Mouse (Mus musculus): ENCODE measurements around the gene Pcsk6. TPM values are rescaled to one million over a fixed set of nuclear protein-coding genes. Genes with fewer than 3 reads are reported as not detected.

Pcsk6 gene
- polyA plus RNA-seq, 1 experiment from 2014 or later: 1.0 TPM

- no peak for DNase-seq (ENCODE audit: low spot score)
- no peaks in the 10 kb centered on the region for H3K27me3 ChIP-seq (replicated peaks; ENCODE audit: low read depth, poor library complexity, severe bottlenecking)
- no peak overlapping the region for H3K27ac ChIP-seq (replicated peaks)
- peaks cover 7% of the 10 kb centered on the region; the same call in 1 of the 2 replicates for H3K4me1 ChIP-seq
- H3K4me3 ChIP-seq: no peak overlapping the region
- no peaks in the 10 kb centered on the region for H3K9me3 ChIP-seq
- WGBS: 73% methylated on average over 9 of the region's 9 CpGs
- no peaks in the 10 kb centered on the region for H3K36me3 ChIP-seq (replicated peaks)
These were observed 30.8 kb downstream of the Pcsk6 start for GRCm38 (mm10) chr7:65892264-65892828.

GRCm38 (mm10) chr7:65893546-65893945 is 32.0 kb downstream of the Pcsk6 start:
- Histone ChIP-seq H3K27ac (replicated peaks) (no peak overlapping the region), H3K27me3 (replicated peaks; ENCODE audit: low read depth, poor library complexity, severe bottlenecking) (no peaks in the 10 kb centered on the region), H3K4me1 (peaks cover 7% of the 10 kb centered on the region; the same call in 1 of the 2 replicates), H3K9me3 (no peaks in the 10 kb centered on the region), H3K36me3 (replicated peaks) (no peaks in the 10 kb centered on the region), H3K4me3 (no peak overlapping the region)
- DNase-seq (ENCODE audit: low spot score): no peak
- 88% methylated on average over 10 of the region's 10 CpGs for WGBS

GRCm38 (mm10) chr7:65895262-65895661 is 33.7 kb downstream of the Pcsk6 start:
- 82% methylated on average over 5 of the region's 5 CpGs for WGBS
- Histone ChIP-seq H3K27ac (replicated peaks) (no peak overlapping the region), H3K9me3 (no peaks in the 10 kb centered on the region), H3K4me1 (peaks cover 7% of the 10 kb centered on the region; the same call in 1 of the 2 replicates), H3K4me3 (no peak overlapping the region), H3K36me3 (replicated peaks) (no peaks in the 10 kb centered on the region), H3K27me3 (replicated peaks; ENCODE audit: low read depth, poor library complexity, severe bottlenecking) (no peaks in the 10 kb centered on the region)
- DNase-seq (ENCODE audit: low spot score): no peak

GRCm38 (mm10) chr7:65901231-65901630 is 39.7 kb downstream of the Pcsk6 start:
- no peak overlapping the region for H3K4me3 ChIP-seq
- WGBS: 81% methylated on average over 11 of the region's 11 CpGs
- H3K27me3 ChIP-seq (replicated peaks; ENCODE audit: low read depth, poor library complexity, severe bottlenecking): no peaks in the 10 kb centered on the region

GRCm38 (mm10) chr7:65902471-65903180 is 41.1 kb downstream of the Pcsk6 start:
- H3K27me3 ChIP-seq (replicated peaks; ENCODE audit: low read depth, poor library complexity, severe bottlenecking): no peaks in the 10 kb centered on the region
- 60% methylated on average over 13 of the region's 13 CpGs for WGBS
- no peak overlapping the region for H3K27ac ChIP-seq (replicated peaks)
- no peak for DNase-seq (ENCODE audit: low spot score)
- no peaks in the 10 kb centered on the region for H3K36me3 ChIP-seq (replicated peaks)
- peaks cover 7% of the 10 kb centered on the region for H3K4me1 ChIP-seq
- H3K9me3 ChIP-seq: no peaks in the 10 kb centered on the region
- H3K4me3 ChIP-seq: no peak overlapping the region

More at GRCm38 (mm10) chr7:65901231-65901630, 39.7 kb downstream of the Pcsk6 start:
- Histone ChIP-seq H3K27ac (replicated peaks) (no peak overlapping the region), H3K4me1 (peaks cover 7% of the 10 kb centered on the region), H3K9me3 (no peaks in the 10 kb centered on the region), H3K36me3 (replicated peaks) (no peaks in the 10 kb centered on the region)
- no peak for DNase-seq (ENCODE audit: low spot score)

GRCm38 (mm10) chr7:65903456-65903855 is 41.9 kb downstream of the Pcsk6 start:
- Histone ChIP-seq H3K27ac (replicated peaks) (no peak overlapping the region), H3K9me3 (no peaks in the 10 kb centered on the region), H3K27me3 (replicated peaks; ENCODE audit: low read depth, poor library complexity, severe bottlenecking) (no peaks in the 10 kb centered on the region), H3K4me1 (peaks cover 7% of the 10 kb centered on the region), H3K4me3 (no peak overlapping the region), H3K36me3 (replicated peaks) (no peaks in the 10 kb centered on the region)
- no peak for DNase-seq (ENCODE audit: low spot score)
- 81% methylated on average over 6 of the region's 6 CpGs for WGBS

GRCm38 (mm10) chr7:65906528-65907272 is 45.2 kb downstream of the Pcsk6 start:
- Histone ChIP-seq H3K36me3 (replicated peaks) (no peaks in the 10 kb centered on the region), H3K9me3 (no peaks in the 10 kb centered on the region), H3K27ac (replicated peaks) (no peak overlapping the region), H3K27me3 (replicated peaks; ENCODE audit: low read depth, poor library complexity, severe bottlenecking) (no peaks in the 10 kb centered on the region), H3K4me3 (no peak overlapping the region), H3K4me1 (peaks cover 7% of the 10 kb centered on the region)
- DNase-seq (ENCODE audit: low spot score): no peak
- WGBS: 87% methylated on average over 9 of the region's 9 CpGs

- Histone ChIP-seq H3K36me3 (replicated peaks) (no peaks in the 10 kb centered on the region), H3K27ac (replicated peaks) (no peak overlapping the region), H3K9me3 (no peaks in the 10 kb centered on the region), H3K4me1 (0 out of 2 replicates have a peak, but pooled peaks cover under 1% of the 10 kb centered on the region), H3K27me3 (replicated peaks; ENCODE audit: low read depth, poor library complexity, severe bottlenecking) (no peaks in the 10 kb centered on the region), H3K4me3 (no peak overlapping the region)
- DNase-seq (ENCODE audit: low spot score): no peak
- WGBS: 84% methylated on average over 12 of the region's 12 CpGs
These were observed 48.0 kb downstream of the Pcsk6 start for GRCm38 (mm10) chr7:65909343-65910127.

GRCm38 (mm10) chr7:65913088-65913610 is 51.6 kb downstream of the Pcsk6 start:
- WGBS: 84% methylated on average over 3 of the region's 3 CpGs

GRCm38 (mm10) chr7:65914761-65915301 is 53.3 kb downstream of the Pcsk6 start:
- no peaks in the 10 kb centered on the region for H3K27me3 ChIP-seq (replicated peaks; ENCODE audit: low read depth, poor library complexity, severe bottlenecking)
- no peaks in the 10 kb centered on the region for H3K36me3 ChIP-seq (replicated peaks)
- WGBS: 75% methylated on average over 11 of the region's 11 CpGs
- no peak overlapping the region for H3K4me3 ChIP-seq
- H3K4me1 ChIP-seq: 0 out of 2 replicates have a peak, but pooled peaks cover 7% of the 10 kb centered on the region
- no peak for DNase-seq (ENCODE audit: low spot score)
- no peak overlapping the region for H3K27ac ChIP-seq (replicated peaks)
- no peaks in the 10 kb centered on the region for H3K9me3 ChIP-seq

More at GRCm38 (mm10) chr7:65913088-65913610, 51.6 kb downstream of the Pcsk6 start:
- Histone ChIP-seq H3K4me3 (no peak overlapping the region), H3K27ac (replicated peaks) (no peak overlapping the region), H3K9me3 (no peaks in the 10 kb centered on the region), H3K36me3 (replicated peaks) (no peaks in the 10 kb centered on the region), H3K4me1 (0 out of 2 replicates have a peak, but pooled peaks cover 7% of the 10 kb centered on the region), H3K27me3 (replicated peaks; ENCODE audit: low read depth, poor library complexity, severe bottlenecking) (no peaks in the 10 kb centered on the region)
- DNase-seq (ENCODE audit: low spot score): no peak

- H3K4me1 ChIP-seq: 0 out of 2 replicates have a peak, but pooled peaks cover 7% of the 10 kb centered on the region
- H3K27me3 ChIP-seq (replicated peaks; ENCODE audit: low read depth, poor library complexity, severe bottlenecking): no peaks in the 10 kb centered on the region
- no peak overlapping the region for H3K4me3 ChIP-seq
- H3K36me3 ChIP-seq (replicated peaks): no peaks in the 10 kb centered on the region
- no peak for DNase-seq (ENCODE audit: low spot score)
- no peak overlapping the region for H3K27ac ChIP-seq (replicated peaks)
- WGBS: 93% methylated on average over 7 of the region's 7 CpGs
- no peaks in the 10 kb centered on the region for H3K9me3 ChIP-seq
These were observed 54.3 kb downstream of the Pcsk6 start for GRCm38 (mm10) chr7:65915821-65916220.
